Mouse (Mus musculus) ES-E14 (cell line): ENCODE results near the gene Zfr.

Source experiments
- CHD2 ChIP-seq: IDR thresholded peaks from 2 replicates; pipeline ENCODE4 v1.6.1; 2014; ENCODE audit warnings: mild to moderate bottlenecking, low read depth, low read length, inconsistent platforms
- ZNF384 ChIP-seq: IDR thresholded peaks from 2 replicates; pipeline ENCODE4 v1.6.1; 2012; ENCODE audit warnings: low read depth, low read length, inconsistent platforms

GRCm38 (mm10) chr15:12212266-12212665, 94.6 kb downstream of the Zfr start:
- TF ChIP-seq CHD2: no peak
- no peak for TF ChIP-seq ZNF384
